Mouse (Mus musculus) ES-E14 (cell line): ENCODE measurements around the gene Dnajc9. TPM values are rescaled to one million over a fixed set of nuclear protein-coding genes. Genes with fewer than 3 reads are reported as not detected.

ENCODE experiments used
- DNase-seq: peaks from one replicate; pipeline ENCODE4 v3.0.0-alpha.2; 2013; ENCODE audit warnings: low read depth, low spot score
- H3K27ac ChIP-seq: 2 replicates; pipeline ENCODE4 v1.5.1; 2012; ENCODE audit warnings: low read depth, mild to moderate bottlenecking, low read length, moderate library complexity, mixed read lengths; ENCODE audit not compliant: poor library complexity, insufficient read depth, severe bottlenecking
- H3K36me3 ChIP-seq: 2 replicates; pipeline ENCODE4 v1.6.1; 2012; ENCODE audit warnings: mild to moderate bottlenecking, low read length, moderate library complexity, mixed read lengths; ENCODE audit not compliant: control insufficient read depth, poor library complexity, insufficient read depth, severe bottlenecking
- H3K4me1 ChIP-seq, 2 experiments: fragments of 150-350 bp in 1 of 2; sonication (generic) in 1 of 2; 2 replicates each; pipeline ENCODE4 v1.6.1; 2012; ENCODE audit warnings: low read length in 2 of 2, mild to moderate bottlenecking in 1 of 2, mixed read lengths in 1 of 2; ENCODE audit not compliant: control insufficient read depth in 2 of 2, insufficient read depth in 2 of 2, poor library complexity in 1 of 2
- H3K4me3 ChIP-seq, 2 experiments: fragments of 150-350 bp in 1 of 2; sonication (generic) in 1 of 2; 2 replicates each; pipeline ENCODE4 v1.5.1; 2012; ENCODE audit warnings: low read length in 2 of 2, low read depth in 1 of 2, mild to moderate bottlenecking in 1 of 2, mixed read lengths in 1 of 2; ENCODE audit not compliant: insufficient read depth in 1 of 2, poor library complexity in 1 of 2, severe bottlenecking in 1 of 2
- H3K9ac ChIP-seq: 2 replicates; pipeline ENCODE4 v1.6.1; 2012; ENCODE audit warnings: low read depth, mild to moderate bottlenecking, low read length, mixed read lengths; ENCODE audit not compliant: poor library complexity, insufficient read depth, severe bottlenecking
- H3K9me3 ChIP-seq: fragments of 150-350 bp; sonication (generic); 2 replicates; pipeline ENCODE4 v1.6.1; 2012; ENCODE audit warnings: low read depth, mild to moderate bottlenecking, low read length; ENCODE audit not compliant: control insufficient read depth, insufficient read depth
- CHD2 ChIP-seq: IDR thresholded peaks from 2 replicates; pipeline ENCODE4 v1.6.1; 2014; ENCODE audit warnings: mild to moderate bottlenecking, low read depth, low read length, inconsistent platforms
- HCFC1 ChIP-seq: IDR thresholded peaks from 2 replicates; pipeline ENCODE4 v1.6.1; 2012; ENCODE audit warnings: low read length, inconsistent platforms, borderline replicate concordance; ENCODE audit not compliant: insufficient read depth
- MAFK ChIP-seq: IDR thresholded peaks from 2 replicates; pipeline ENCODE4 v1.6.1; 2014; ENCODE audit warnings: mild to moderate bottlenecking, low read depth, low read length, inconsistent platforms; ENCODE audit not compliant: insufficient read depth
- ZC3H11A ChIP-seq: IDR thresholded peaks from 2 replicates; pipeline ENCODE4 v1.6.1; 2012; ENCODE audit warnings: low read depth, mild to moderate bottlenecking, inconsistent platforms, low read length, borderline replicate concordance
- ZNF384 ChIP-seq: IDR thresholded peaks from 2 replicates; pipeline ENCODE4 v1.6.1; 2012; ENCODE audit warnings: low read depth, low read length, inconsistent platforms
- in situ Hi-C, 2 experiments: fragments of 600-800 bp; cut with MboI; formaldehyde crosslinking; loops; one replicate each; pipeline ENCODE4 v1.15.1; 2025; ENCODE audit warnings: low sequenced_read_pairs in 2 of 2, inconsistent platforms in 1 of 2; ENCODE audit not compliant: unreplicated experiment in 2 of 2
- total RNA-seq: library from RNA; depleted of rRNA; stranded (reverse); fragments of 300-350 nt; gene quantifications from 2 replicates; pipeline ENCODE4 v1.2.3, GENCODE M21; 2012

The Dnajc9 gene
- total RNA-seq, 1 experiment: 72.4 TPM

- Histone ChIP-seq H3K9ac (peak within 1 kb of the TSS; percentile 99), H3K4me3 (peak within 1 kb of the TSS; percentile 85 to 97), H3K27ac (peak within 1 kb of the TSS; percentile 93), H3K9me3 (no peaks in the 10 kb centered on the region; the same call in 1 of the 2 replicates), H3K36me3 (peaks cover 8% of the 10 kb centered on the region), H3K4me1 (peaks cover 0 to 3% of the 10 kb centered on the region in 2 experiments; a peak in 1 of 4 replicates)
- TF ChIP-seq CHD2: peak; percentile 65; the same call in 1 of the 2 replicates
- no peak for TF ChIP-seq ZNF384
- 0 out of 2 replicates have a peak, but pooled peaks have one; percentile 3 for TF ChIP-seq ZC3H11A
- TF ChIP-seq MAFK: no peak
- TF ChIP-seq HCFC1: peak; percentile 89
- in situ Hi-C loops: no loop called here
- DNase-seq: peak; percentile 97
Observed at GRCm38 (mm10) chr14:20347991-20348541, 40.6 kb downstream of the Dnajc9 start, which contains the start of the genes Ecd and Fam149b. Ecd (minus strand) TSS chr14:20348121. Fam149b (plus strand) TSS chr14:20348162.

- H3K36me3 ChIP-seq: peaks cover 4% of the 10 kb centered on the region
- in situ Hi-C loops: no loop called here
- H3K4me3 ChIP-seq: peak overlapping the region; percentile 85 to 97
- DNase-seq: no peak
- peak overlapping the region; percentile 81 for H3K27ac ChIP-seq
- no peaks in the 10 kb centered on the region for H3K4me1 ChIP-seq
- H3K9me3 ChIP-seq: no peaks in the 10 kb centered on the region; the same call in 1 of the 2 replicates
- H3K9ac ChIP-seq: peak overlapping the region; percentile 99
- TF ChIP-seq ZC3H11A (no peak), ZNF384 (no peak), CHD2 (no peak), MAFK (no peak), HCFC1 (no peak)
Observed at GRCm38 (mm10) chr14:20347441-20347990, 41.2 kb downstream of the Dnajc9 start.

GRCm38 (mm10) chr14:20345885-20346284 lies 42.8 kb downstream of the Dnajc9 start:
- no peaks in the 10 kb centered on the region for H3K4me1 ChIP-seq
- H3K27ac ChIP-seq: no peak overlapping the region
- no peaks in the 10 kb centered on the region; the same call in 1 of the 2 replicates for H3K9me3 ChIP-seq
- H3K9ac ChIP-seq: no peak overlapping the region
- TF ChIP-seq ZC3H11A (no peak), MAFK (no peak), HCFC1 (no peak), CHD2 (no peak), ZNF384 (no peak)
- in situ Hi-C loops: no loop called here
- no peak overlapping the region for H3K4me3 ChIP-seq
- DNase-seq: no peak
- H3K36me3 ChIP-seq: peaks cover 2% of the 10 kb centered on the region

GRCm38 (mm10) chr14:20340866-20341265 lies 47.8 kb downstream of the Dnajc9 start:
- no peaks in the 10 kb centered on the region for H3K4me1 ChIP-seq
- no peak overlapping the region for H3K27ac ChIP-seq
- H3K9ac ChIP-seq: no peak overlapping the region
- TF ChIP-seq MAFK (no peak), HCFC1 (no peak), ZC3H11A (no peak), CHD2 (no peak), ZNF384 (no peak)
- no peak for DNase-seq
- peaks cover 14% of the 10 kb centered on the region for H3K36me3 ChIP-seq
- in situ Hi-C loops: no loop called here
- H3K9me3 ChIP-seq: no peaks in the 10 kb centered on the region; the same call in 1 of the 2 replicates
- no peak overlapping the region for H3K4me3 ChIP-seq
